Mouse (Mus musculus): Measurements from ENCODE around the gene Hivep3. TPM values are rescaled to one million over a fixed set of nuclear protein-coding genes. Genes with fewer than 3 reads are reported as not detected.

Hivep3 gene
- polyA plus RNA-seq, 1 experiment from 2014 or later = 2.1 TPM

DNA sequence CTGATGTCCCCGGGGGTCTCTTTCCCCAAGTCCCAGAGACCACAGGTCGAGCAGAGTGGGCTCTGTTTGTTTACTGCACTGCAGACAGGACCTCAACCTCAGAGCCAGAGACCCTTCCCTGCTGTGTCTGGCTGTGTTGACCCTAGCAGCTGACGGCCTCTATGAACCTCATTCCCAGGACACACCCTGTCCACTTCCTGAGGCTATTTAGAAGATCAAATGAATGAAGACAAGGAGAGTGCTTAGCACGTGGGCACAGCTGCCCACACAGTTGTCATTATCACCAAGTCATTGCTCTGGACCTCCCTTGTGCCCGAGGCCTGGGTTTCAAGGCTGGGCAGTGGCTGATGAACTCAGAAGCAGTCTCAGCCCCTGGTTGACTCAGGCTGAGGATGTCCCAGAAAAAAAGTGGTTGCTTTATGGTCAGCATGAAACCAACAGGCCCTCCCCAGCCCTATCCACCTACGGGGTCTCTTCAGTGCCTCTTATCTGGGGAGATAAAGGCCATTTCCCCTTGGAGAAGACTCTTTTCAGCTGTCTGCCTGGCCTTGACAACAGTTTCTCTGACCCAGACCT lies 416.8 kb downstream of the Hivep3 start:
- Histone ChIP-seq H3K4me3 (no peak overlapping the region), H3K9me3 (no peaks in the 10 kb centered on the region), H3K36me3 (no peaks in the 10 kb centered on the region), H3K4me1 (replicated peaks) (peaks cover 11% of the 10 kb centered on the region), H3K27me3 (ENCODE audit: insufficient read depth, poor library complexity, severe bottlenecking) (peaks cover 42% of the 10 kb centered on the region), H3K27ac (no peak overlapping the region)
- DNase-seq (ENCODE audit: low spot score) = no peak
- 54% methylated on average over 6 of the region's 6 CpGs for WGBS

DNA sequence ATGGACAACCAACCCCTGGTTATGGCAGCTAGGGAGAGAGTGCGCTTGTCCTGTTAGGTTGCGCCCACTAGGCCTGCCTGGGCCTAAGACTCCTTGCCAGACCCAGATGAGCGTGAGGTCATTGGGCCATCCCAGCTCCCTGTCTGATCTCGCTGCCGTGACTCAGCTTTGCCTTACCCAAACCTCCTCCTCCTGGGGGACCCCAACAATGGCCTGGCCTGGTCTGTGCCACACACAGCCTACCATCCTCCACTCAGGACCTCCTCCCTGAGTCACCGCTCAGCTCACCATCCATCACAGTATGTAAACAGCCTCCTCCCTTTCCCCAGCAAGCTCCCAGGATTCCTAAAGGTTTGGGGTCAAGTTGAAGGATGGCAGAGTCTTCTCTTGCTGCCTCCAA lies 418.3 kb downstream of the Hivep3 start:
- Histone ChIP-seq H3K27ac (no peak overlapping the region), H3K4me3 (no peak overlapping the region), H3K4me1 (replicated peaks) (peaks cover 11% of the 10 kb centered on the region), H3K36me3 (no peaks in the 10 kb centered on the region), H3K9me3 (no peaks in the 10 kb centered on the region), H3K27me3 (ENCODE audit: insufficient read depth, poor library complexity, severe bottlenecking) (peaks cover 38% of the 10 kb centered on the region)
- whole genome bisulfite sequencing = 86% methylated on average over 6 of the region's 6 CpGs
- DNase-seq (ENCODE audit: low spot score) = no peak

DNA sequence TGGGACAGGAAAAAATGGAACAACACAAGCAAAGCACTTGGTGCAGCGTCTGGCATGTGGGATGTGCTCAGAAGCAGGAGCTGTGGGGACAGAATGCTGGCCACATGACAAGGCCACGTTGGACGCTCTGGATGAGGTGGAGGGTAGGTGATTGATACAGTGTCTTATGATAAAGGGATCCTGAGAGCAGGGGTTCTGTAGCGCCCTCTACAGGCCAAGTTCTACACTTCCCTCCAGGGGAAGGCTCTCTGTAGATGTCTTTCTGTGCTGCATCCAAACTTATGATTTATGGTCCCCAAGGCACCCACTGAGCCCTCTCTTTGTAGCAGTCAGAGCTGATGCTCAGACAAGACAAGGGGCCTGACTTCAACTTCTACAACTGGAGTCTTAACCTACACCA lies 419.1 kb downstream of the Hivep3 start:
- DNase-seq (ENCODE audit: low spot score) = no peak
- Histone ChIP-seq H3K27ac (no peak overlapping the region), H3K4me1 (replicated peaks) (peaks cover 11% of the 10 kb centered on the region), H3K36me3 (no peaks in the 10 kb centered on the region), H3K9me3 (no peaks in the 10 kb centered on the region), H3K27me3 (ENCODE audit: insufficient read depth, poor library complexity, severe bottlenecking) (peaks cover 34% of the 10 kb centered on the region), H3K4me3 (no peak overlapping the region)
- WGBS = 61% methylated on average over 4 of the region's 4 CpGs

DNA sequence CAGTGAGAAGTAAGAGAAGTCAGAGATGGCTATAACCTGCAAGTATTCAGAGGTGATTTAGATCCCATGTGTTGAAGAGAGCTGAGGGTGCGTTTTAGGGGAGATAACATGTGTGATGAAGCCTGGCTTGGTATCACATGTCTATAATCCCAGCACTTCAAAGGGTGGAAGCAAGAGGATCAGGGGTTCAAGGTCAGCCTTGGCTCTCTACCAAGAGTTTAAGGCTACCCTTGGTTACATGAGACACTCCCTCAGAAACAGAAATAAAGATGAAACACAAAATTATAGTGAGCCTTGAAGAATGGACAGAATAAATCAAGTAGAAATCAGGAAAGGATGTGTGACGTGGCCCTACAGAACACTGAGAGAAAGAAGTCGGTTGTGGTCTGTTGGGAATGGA lies 420.2 kb downstream of the Hivep3 start:
- H3K4me1 ChIP-seq (replicated peaks) = peaks cover 12% of the 10 kb centered on the region
- DNase-seq (ENCODE audit: low spot score) = no peak
- H3K4me3 ChIP-seq = no peak overlapping the region
- H3K27me3 ChIP-seq (ENCODE audit: insufficient read depth, poor library complexity, severe bottlenecking) = peaks cover 27% of the 10 kb centered on the region
- H3K27ac ChIP-seq = no peak overlapping the region
- no peaks in the 10 kb centered on the region for H3K36me3 ChIP-seq
- 88% methylated on average over 3 of the region's 3 CpGs for WGBS
- no peaks in the 10 kb centered on the region for H3K9me3 ChIP-seq

DNA sequence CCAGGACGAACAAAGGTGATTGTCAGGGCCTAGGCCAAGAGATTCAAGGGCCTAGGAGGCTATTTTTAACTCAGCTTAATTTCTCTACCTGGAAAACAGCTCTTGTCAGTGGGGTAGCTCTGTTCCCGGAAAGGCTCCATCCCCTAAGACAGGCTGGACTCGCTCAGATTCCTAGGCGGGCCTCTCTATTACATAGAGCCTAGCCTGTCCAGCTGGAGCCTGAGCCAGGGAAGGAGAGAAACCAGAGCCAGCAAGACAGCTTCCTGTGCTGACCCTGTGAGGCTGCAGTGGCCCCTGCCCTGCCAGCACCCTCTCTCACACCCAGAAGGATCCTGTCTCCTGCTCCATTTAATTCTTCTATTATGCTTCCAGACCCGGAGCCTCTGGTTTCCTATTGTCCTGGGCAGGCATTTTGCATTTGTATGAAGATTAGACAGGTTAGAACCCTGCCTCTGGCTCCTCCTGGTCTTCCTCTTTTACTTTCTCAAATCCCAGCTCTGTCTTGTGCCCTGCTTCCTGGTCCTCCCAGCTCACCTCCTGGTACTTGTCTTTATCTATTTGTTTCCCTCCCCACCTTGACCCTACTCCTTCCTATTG lies 425.2 kb downstream of the Hivep3 start:
- H3K36me3 ChIP-seq = no peaks in the 10 kb centered on the region
- no peak overlapping the region for H3K4me3 ChIP-seq
- peak overlapping the region; percentile 53; the same call in 1 of the 2 replicates for H3K27ac ChIP-seq
- 38% methylated on average over 5 of the region's 5 CpGs for WGBS
- H3K27me3 ChIP-seq (ENCODE audit: insufficient read depth, poor library complexity, severe bottlenecking) = peaks cover 39% of the 10 kb centered on the region
- no peak for DNase-seq (ENCODE audit: low spot score)
- H3K9me3 ChIP-seq = no peaks in the 10 kb centered on the region
- peaks cover 18% of the 10 kb centered on the region for H3K4me1 ChIP-seq (replicated peaks)

DNA sequence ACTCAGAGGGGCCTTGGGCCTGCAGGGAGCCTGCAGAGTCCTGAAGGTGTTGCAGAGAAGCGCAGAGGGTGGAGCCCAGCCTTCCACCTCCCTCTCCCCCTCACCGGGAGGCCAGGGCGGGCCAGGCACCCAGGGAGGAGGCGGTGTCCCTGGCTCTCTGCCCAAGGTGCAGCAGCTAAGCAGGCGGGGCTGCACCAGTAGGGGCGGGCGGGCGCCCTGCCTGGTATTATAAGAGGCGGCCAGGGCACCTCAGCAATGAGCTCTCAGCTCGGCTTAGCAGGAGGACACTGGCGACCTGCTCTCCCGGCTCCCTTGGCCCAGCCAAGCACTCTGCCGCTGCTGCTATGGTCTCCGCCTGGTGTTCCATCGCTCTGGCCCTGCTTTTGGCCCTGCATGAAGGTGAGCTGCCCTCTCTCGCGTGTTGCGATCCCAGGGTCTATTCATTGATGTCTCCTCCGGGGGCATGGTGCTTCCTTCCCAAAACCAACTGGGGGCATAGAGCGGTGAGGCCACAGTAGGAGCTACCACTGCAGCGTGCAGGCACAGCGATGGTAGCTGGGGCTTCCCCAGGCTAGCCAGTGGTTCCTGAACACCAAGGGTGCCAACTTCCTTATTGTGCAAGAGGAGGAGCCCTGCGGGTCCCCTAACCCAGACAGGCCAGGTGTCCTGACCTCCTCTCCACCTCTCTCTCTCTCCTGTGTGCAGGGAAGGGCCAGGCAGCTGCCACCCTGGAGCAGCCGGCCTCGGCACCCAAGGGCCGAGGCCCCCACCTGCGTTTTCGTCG lies 427.8 kb downstream of the Hivep3 start, which contains the start of gene Edn2:
Gene Edn2 (plus strand): TSS at position 41 of the 784 bp plus-strand sequence.
- Histone ChIP-seq H3K36me3 (no peaks in the 10 kb centered on the region), H3K4me3 (no peak within 1 kb of the TSS), H3K27me3 (ENCODE audit: insufficient read depth, poor library complexity, severe bottlenecking) (peaks cover 37% of the 10 kb centered on the region), H3K9me3 (no peaks in the 10 kb centered on the region), H3K4me1 (replicated peaks) (peaks cover 18% of the 10 kb centered on the region), H3K27ac (no peak within 1 kb of the TSS)
- no peak for DNase-seq (ENCODE audit: low spot score)
- 38% methylated on average over 29 of the region's 29 CpGs for WGBS

DNA sequence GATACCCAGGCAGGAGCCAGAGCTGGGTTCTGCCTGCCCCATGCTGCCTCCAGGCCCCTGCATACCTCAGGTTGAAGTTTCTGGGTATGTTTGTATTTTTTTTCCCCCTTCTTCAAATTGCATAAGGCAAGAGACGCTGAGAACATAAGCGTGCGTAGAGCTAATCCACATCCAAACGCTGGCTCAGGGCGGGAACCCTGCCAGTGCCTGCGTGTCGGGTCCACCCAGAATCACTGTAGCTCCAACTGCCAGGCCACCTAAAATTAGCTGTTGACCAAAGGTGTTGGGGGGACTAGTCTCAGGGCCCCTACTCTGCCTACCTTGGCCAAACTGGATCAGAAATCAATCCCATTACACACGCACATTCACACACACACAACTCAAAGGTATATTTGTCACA lies 429.0 kb downstream of the Hivep3 start:
- peaks cover 38% of the 10 kb centered on the region for H3K27me3 ChIP-seq (ENCODE audit: insufficient read depth, poor library complexity, severe bottlenecking)
- 85% methylated on average over 8 of the region's 8 CpGs for WGBS
- no peak overlapping the region for H3K4me3 ChIP-seq
- no peak overlapping the region for H3K27ac ChIP-seq
- no peaks in the 10 kb centered on the region for H3K9me3 ChIP-seq
- H3K36me3 ChIP-seq = no peaks in the 10 kb centered on the region
- H3K4me1 ChIP-seq (replicated peaks) = peaks cover 18% of the 10 kb centered on the region
- no peak for DNase-seq (ENCODE audit: low spot score)

DNA sequence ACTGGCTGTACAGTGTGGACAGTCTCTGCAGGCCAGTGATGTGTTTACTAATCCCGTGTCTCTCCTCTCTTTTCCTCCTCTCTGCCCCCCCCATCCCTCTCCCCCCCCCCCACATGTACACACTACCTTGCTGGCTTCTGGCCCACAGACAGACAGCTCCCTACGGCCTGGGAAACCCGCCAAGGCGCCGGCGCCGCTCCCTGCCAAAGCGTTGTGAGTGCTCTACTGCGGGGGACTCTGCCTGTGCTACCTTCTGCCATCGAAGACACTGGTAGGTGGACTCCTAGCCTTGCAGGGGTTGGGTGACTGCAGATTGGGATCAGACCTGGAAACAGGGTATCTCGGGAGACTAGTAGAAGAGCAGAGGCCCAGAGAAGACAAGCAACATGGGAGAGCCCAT lies 429.7 kb downstream of the Hivep3 start:
- no peak for DNase-seq (ENCODE audit: low spot score)
- H3K36me3 ChIP-seq = no peaks in the 10 kb centered on the region
- peaks cover 38% of the 10 kb centered on the region for H3K27me3 ChIP-seq (ENCODE audit: insufficient read depth, poor library complexity, severe bottlenecking)
- no peaks in the 10 kb centered on the region for H3K9me3 ChIP-seq
- H3K4me3 ChIP-seq = no peak overlapping the region
- peaks cover 17% of the 10 kb centered on the region for H3K4me1 ChIP-seq (replicated peaks)
- 79% methylated on average over 11 of the region's 11 CpGs for WGBS
- H3K27ac ChIP-seq = no peak overlapping the region

DNA sequence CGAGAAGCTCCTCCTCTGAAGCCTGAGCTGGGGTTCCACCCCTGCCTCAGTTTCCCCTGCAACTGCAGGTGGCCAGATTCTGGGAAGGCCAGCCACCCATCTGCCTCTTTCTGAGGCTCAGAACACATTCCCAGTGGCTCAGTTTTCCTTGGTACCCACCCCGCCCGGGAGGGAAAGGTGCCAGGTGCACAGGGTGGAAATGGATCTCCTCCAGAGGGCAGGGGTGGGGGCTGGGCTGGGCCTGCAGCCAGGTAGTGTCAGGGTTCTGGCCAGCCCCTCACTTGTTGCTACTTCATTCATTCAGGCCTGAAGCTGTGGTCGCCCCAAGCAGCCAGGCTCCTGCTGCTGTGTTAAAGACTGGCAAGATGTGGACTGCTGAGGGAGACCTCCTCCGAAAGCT lies 430.7 kb downstream of the Hivep3 start:
- no peaks in the 10 kb centered on the region for H3K36me3 ChIP-seq
- no peaks in the 10 kb centered on the region for H3K9me3 ChIP-seq
- peaks cover 10% of the 10 kb centered on the region for H3K4me1 ChIP-seq (replicated peaks)
- H3K4me3 ChIP-seq = no peak overlapping the region
- WGBS = 92% methylated on average over 5 of the region's 5 CpGs
- no peak overlapping the region for H3K27ac ChIP-seq
- H3K27me3 ChIP-seq (ENCODE audit: insufficient read depth, poor library complexity, severe bottlenecking) = peaks cover 35% of the 10 kb centered on the region
- no peak for DNase-seq (ENCODE audit: low spot score)

DNA sequence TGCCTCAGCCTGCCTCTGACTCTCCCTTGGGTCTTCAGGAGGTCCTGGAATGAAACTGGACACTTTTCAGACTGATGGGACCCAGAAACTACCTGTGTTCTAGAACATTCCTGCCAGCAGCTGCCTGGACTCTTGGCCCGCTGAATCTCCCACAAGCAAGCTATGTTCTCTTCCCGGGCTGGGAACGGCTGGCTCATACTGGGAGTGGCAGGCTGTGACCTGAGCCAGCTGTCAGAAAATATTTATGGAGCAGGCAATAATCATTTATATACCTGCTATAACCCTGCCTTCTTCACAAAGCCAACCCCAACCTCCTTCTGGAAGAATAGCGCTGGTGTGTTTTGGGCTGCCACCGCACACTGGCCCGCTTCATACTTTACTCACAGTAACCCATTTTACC lies 434.2 kb downstream of the Hivep3 start:
- WGBS = 95% methylated on average over 6 of the region's 6 CpGs
- DNase-seq (ENCODE audit: low spot score) = no peak
- Histone ChIP-seq H3K4me1 (replicated peaks) (peaks cover 16% of the 10 kb centered on the region), H3K27me3 (ENCODE audit: insufficient read depth, poor library complexity, severe bottlenecking) (peaks cover 12% of the 10 kb centered on the region; the same call in 1 of the 2 replicates), H3K27ac (no peak overlapping the region), H3K36me3 (no peaks in the 10 kb centered on the region), H3K4me3 (no peak overlapping the region), H3K9me3 (no peaks in the 10 kb centered on the region)

DNA sequence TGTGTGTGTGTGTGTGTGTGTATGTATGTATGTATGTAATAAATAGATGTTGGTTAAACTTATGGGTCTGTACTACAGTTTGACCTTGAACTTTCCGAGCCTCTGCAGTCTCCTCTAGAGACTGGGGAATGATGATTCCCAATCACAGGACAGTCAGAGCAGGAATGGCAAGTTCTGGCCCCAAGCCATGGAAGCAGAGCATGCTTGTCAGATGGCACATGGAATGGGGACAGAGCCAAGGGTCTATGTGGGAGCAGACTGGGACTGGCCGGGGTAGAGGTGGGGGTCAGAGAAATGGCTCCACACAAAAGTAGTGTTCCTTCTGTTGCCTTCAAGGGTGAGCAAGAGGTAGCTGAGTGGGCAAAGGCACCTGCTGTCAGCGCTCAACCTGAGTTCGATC lies 434.8 kb downstream of the Hivep3 start:
- Histone ChIP-seq H3K36me3 (no peaks in the 10 kb centered on the region), H3K4me3 (no peak overlapping the region), H3K27ac (no peak overlapping the region), H3K4me1 (replicated peaks) (peaks cover 16% of the 10 kb centered on the region), H3K9me3 (no peaks in the 10 kb centered on the region), H3K27me3 (ENCODE audit: insufficient read depth, poor library complexity, severe bottlenecking) (peaks cover 6% of the 10 kb centered on the region; the same call in 1 of the 2 replicates)
- 91% methylated on average over 4 of the region's 4 CpGs for WGBS
- no peak for DNase-seq (ENCODE audit: low spot score)

DNA sequence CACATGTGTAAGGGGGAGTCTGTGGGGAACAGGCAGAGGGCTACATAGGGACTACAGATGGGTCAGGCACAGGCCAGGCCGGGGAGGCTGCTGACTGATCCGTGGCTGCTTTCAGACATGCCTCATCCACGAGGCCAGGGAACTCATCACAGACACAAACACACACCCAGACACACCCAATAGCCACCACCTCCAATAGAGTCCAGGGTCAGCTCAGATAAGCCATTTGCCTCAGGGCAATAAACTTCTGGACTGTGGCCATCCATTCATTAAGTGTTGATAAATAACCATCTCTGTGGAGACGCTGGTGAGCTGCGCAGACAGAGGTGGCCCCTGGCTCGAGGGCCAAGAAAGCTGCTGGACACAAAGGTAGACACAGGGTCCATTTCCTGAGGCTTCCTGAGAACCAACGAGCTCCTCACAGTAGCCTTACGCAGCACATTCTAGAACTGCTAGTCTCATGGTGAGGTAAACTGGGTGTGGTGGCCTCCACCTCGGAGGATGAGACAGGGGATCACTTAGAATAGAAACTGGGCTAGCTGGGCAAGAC lies 436.9 kb downstream of the Hivep3 start:
- Histone ChIP-seq H3K4me3 (no peak overlapping the region), H3K27me3 (ENCODE audit: insufficient read depth, poor library complexity, severe bottlenecking) (0 out of 2 replicates have a peak, but pooled peaks cover 3% of the 10 kb centered on the region), H3K9me3 (no peaks in the 10 kb centered on the region), H3K27ac (no peak overlapping the region), H3K36me3 (no peaks in the 10 kb centered on the region), H3K4me1 (replicated peaks) (peaks cover 16% of the 10 kb centered on the region)
- WGBS = 74% methylated on average over 9 of the region's 9 CpGs
- DNase-seq (ENCODE audit: low spot score) = no peak

Measured in hindbrain, embryonic 10.5 days (tissue).